Mouse (Mus musculus) lung, postnatal 25 days (tissue): ENCODE results near the gene Ctla4.
A peak's percentile ranks its signal among the peaks of the same experiment; 100 is the strongest.

Source experiments
- DNase-seq: peaks from one replicate; pipeline ENCODE4 v3.0.0; 2022; ENCODE audit warnings: low spot score

Ctla4 gene

DNA sequence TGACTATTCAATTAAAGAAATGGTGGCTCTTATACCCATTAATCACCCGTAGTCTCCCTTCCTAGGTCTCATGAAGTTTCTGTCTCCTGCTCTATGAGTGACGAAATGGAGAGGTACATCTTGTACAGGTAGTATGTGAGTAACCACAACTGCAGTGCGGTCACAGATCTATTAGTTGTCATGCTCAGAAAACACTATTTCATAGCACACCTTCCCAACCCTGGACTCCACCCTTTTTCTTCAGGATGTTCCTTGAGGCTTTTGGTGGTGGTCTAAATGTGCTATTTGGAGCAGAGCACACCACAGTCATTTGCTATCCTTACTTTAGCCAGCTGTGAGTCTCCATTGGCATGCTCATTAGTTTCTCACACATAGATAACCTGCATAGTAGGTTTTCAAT is 42.2 kb downstream of the Ctla4 start:
- DNase-seq, result no peak

DNA sequence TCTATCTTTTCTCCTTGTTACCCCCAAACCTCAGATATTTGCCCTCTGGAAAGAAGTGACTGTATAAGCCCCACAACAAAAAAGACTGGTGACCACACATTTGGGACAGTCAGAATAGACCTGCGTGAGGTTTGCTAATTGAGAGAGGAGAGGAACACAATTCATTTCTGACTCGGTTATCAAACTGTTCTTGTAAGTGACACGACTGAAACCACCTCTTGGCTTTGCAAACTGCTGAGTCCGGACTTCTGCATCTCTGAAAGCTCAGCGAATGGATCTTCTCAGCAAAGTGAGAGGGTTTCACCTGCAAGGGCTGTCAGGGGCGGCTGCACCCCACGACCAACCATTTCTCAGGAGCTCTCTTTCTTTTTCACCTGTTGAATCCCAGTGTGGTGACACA is 43.6 kb downstream of the Ctla4 start:
- DNase-seq, result no peak

DNA sequence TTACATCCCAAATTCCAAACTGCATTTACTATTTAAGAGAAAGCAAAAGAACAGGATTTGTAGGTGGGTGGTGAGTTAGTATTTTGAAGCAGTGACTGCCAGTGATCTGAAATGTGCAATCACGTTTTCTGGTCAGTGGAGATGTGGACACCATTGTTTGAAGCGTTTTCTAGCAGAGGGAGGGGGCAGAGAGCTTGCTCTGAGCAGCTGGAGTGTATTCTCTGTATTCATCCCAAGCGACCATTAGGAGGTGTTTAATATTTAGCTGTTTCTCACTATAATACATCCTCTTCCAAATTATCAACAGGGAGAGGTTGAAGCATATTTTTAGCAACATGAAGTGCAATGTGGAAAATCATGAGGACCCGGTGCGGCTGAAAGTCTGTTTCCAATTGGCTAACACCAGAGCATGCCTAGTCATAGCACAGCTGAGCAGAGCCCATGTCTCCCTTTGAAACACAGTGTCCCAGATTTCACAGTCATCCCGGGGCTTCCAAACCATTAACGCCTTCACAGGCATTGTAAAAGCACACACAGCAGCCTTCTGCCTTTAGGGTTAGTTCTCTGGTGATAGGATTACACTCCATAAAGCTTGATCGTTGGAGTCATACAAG is 49.3 kb downstream of the Ctla4 start:
- DNase-seq, result no peak

DNA sequence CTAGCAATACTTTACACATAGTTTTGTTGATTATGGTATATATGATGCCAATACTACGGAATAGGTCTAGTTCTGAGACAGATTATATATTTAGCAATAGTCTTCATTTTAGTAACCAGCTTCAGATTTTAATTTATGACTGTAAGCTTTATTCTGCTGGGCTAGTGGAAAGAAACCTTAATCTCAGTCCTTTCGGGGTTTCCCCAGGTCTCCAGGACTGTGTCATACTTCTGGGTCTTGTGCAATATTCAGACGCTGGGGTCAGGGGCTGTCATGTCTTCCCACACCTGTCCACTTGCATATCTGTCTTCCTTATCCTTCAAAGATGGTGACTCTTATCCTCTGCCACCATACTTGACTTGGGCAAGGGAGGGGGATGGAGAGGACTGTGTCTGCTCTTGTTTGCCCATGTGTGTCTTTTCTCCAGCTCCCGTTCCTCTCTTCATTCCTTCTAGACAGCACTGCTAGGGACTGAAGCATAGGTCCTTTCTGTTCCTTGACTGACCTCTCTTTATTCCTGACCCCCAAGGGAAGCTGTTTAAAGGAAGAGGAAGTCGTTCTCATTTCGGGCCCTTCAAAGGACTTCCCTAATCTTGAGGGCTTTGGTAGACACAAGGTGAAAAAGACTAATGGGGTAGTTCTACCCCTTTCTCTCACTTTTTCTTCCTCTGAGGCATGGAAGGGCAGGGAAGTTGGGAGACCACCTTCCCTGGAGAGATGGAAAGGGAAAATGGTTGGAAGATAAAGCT is 50.3 kb downstream of the Ctla4 start:
- no peak for DNase-seq

DNA sequence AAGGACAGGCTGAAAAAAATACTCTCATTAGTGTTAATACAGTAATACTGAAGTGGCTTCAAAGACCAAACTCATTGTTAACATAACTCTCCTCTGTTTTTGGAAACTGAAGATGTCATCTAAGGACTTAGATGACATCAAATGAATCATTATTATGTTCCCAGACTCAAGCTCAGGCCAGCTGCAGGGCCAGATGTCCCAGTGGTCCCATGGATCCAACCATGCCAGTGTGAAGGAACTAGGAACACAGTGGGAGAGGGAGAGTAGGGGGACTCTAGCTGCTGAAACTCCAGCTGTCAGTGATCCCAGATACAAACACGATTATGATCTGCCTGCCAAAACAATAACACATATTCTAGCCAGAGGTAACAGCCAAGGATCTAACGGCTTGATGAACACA is 51.5 kb downstream of the Ctla4 start:
- DNase-seq, result no peak

DNA sequence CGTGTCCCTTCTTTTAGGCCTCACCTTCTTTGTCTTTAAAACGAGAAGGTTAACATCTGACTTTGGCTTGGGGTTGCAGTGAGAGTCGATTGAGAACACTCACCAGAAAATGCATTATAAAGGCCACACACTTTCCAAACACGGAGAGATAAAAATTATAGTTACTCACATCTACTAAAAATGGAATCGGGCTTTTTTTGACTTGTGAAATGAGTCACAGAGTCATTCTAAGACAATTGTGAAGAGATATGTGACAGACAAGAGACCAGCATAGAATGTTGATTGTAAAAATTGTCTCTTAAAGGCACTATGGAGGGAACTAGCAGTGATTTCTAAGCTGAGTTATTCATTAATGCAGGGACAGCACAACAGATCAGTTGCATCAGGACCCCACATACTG is 52.2 kb downstream of the Ctla4 start:
- no peak for DNase-seq

DNA sequence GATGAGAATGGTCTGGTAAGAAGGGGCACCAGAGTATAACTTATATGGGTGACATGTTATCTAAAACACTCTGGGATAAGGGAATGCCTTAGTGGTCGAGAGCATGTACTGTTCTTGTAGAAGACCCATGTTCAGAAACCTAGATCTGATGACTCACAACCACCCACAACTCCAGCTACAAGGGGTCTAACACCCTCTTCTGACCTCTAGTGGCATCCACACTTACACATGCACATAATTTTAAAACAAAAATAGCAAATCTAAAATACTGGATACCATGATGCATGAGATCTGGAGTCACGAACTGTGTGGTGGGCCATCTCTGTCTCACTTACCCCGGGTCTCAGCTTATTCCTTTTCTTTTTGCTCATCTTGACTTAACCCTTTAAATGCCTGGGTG is 53.2 kb downstream of the Ctla4 start:
- no peak for DNase-seq

DNA sequence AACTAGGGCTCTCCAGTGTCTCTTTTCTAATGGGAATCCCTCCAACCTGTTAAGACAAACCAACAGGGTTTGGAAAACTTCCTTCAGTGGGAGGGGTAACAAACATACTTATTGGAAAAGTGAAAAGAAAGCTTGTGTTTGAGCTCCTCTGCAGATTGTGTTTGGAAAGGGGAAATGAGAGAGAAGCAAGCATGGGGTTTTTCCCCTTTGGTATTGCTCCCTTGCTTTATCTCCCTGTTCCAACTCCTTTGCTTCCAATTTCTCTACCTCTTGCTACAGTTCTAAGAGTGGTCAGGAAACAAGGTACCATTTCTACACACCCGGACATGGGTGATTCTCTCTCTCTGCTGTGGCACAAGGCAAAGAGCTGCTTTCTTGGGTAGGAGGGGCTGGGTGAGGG is 53.8 kb downstream of the Ctla4 start:
- no peak for DNase-seq

DNA sequence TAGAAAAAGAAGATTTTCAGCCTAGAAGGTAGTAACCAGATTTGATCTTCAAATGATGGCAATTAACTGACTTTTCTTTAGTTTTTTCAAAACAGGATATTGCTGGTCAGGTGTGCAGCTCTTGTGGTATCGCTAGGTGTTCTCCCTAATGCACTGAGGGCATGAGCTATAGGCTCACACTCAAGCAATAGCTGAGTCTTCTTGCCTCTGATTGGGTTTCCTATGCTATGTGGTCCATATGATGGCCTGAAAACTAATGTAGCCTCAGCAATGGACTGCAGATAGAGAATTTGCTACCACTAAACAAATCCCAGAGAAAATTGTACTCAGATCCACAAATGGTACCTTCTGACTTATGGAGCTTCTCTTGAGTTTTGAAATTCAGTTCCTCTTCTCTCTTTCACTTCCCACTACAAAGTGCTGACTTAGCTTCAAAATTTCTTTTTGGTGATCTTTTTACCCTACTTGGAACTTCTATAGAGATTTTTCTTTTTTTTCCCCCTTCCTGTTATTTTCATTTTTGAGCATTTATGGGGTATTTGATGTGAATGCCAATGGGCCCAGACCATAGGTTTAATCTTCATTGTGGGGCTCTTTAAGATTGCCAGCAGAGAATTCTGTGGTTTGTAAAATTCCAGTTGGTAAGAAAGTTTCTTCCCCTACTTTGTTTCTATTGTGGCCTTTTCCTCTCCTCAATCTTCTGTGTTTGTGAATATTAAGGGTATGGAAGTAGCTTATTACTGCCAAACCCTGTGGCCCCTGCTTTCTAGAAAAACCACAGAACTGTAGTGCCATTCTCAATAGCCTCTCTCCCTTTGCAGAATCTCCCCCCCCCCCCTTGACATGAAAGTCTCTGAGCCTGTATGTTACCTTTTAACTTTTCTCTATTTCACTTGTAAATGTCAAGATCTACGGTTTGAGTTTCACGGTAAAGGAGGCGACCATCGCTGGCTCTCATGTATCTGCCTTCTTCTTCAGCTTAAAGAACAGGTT is 54.6 kb downstream of the Ctla4 start:
- peak; percentile 24 for DNase-seq

DNA sequence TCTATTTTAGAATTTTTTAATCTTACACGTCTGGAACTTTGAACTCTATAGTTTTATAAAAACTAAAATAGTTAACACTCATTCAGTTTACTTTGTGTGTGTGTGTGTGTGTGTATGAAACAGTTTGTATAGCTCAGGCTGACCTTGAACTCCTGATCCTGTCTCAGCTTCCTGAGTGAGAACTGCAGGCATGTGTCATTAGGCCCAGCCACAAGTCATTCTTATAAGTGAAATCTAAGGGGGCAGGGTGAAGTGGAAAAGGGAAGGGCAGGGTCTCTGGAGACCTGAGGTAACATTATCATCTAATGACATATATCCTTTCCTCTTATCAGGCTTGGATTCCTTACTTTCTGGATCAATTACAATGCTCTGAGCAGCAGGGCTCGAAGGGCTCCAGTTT is 56.1 kb downstream of the Ctla4 start:
- DNase-seq, result no peak

DNA sequence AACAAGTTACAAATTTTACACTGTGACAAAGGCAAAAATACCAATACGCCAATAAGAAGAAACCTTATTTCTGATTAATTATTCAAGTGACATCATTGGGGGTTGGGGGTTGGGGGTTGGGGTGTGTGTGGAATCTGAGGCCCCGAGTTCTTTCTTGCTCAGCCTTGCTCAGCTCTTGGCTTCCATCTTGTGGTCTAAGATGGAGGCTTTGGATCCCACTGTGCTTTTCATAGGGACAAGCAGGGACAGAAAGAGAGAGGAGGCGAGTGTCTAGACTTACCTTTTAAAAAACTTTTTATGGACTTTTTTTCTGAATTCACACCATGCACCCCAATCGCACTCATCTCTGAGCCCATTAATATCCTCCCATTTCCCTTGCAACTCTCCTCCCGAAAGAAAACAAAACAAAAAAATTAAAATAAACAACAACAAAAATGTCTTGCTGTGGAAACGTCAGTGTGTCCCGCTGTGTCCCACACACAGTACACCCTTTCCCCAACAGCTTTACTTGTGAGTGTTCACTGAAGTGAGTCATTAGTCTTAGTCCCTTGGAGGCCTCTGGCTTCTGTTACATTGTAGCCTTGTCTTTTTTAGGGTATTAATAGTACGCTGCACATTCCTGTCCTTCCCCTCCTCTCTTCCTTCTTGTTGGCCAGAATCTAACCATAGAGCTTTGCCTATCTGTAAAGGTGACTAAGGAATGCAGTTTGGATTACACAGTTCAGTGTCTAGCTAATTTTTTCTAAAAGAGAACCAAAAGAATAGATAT is 59.0 kb downstream of the Ctla4 start:
- no peak for DNase-seq

DNA sequence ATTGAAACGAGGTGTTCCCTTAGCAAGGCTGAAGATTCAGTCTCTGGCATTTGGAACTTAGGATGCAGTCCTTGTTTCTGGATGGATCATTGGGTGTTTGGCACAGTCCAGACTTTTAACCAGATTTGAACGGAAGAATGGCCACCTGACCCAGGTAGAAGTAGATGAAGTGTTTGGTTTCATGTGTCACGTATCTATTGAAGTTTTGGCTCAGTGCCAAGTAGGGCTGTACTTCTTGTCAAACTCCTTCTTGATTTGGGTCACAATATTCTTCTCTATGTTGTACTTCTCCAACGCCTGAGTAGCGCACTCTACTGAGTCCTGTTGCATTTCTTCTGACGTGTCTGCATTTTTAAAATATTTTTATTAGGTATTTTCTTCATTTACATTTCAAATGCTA is 61.3 kb downstream of the Ctla4 start:
- no peak for DNase-seq

DNA sequence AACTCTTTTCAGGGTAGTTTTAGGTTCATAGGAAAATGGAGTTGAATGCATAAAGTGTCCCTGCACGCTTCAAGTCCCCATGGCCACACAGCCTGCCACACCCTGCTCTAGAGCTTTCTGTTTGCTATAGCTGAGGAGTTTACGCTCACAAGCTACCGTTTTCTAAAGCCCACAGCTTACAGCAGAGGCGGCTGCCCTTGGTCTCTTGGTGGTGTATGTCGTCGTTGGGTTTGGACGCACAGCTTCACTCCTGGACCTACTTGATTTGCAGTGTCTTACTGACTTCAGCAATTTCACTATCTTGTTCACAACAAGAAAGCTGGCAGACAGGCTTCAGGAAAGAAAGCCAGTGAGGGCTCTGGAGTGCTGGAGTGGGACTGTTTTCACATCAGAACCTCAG is 66.2 kb downstream of the Ctla4 start:
- DNase-seq, result no peak

DNA sequence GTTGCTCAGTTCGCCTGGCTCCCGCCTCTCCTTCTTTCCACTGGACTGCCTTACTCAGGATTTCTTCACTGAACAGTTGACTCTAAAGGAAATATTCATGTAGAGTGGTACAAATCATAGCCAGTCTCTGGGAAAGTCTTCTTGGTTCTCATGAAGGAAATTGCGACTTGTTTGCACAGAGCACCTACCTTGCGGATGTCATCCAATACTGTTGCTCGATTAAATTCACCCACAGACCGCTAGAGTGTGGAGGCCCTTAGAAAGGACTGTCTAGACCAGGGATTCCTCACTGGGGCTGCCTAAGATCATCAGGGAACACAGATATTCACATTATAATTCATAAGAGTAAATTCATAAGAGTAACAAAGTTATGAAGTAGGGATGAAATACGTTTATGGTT is 66.9 kb downstream of the Ctla4 start:
- DNase-seq, result no peak

DNA sequence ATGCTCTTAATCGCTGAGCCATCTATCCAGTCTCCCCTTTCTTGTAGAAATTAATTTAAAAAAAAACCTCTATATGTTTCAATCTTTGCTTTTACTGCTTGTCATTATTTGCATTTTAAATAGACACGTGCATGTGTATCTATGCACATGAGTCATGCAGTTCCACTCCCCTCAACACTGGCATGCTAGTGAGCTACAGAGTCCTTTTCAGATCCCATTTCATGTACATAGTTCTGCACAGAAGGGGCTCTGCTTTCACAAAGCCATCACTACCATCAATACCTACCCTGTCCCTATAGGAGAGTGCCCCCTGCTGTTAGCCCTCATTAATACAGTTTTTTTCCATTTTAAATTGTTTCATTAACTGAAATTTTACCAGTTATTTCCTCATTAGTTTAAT is 68.0 kb downstream of the Ctla4 start:
- DNase-seq, result no peak

DNA sequence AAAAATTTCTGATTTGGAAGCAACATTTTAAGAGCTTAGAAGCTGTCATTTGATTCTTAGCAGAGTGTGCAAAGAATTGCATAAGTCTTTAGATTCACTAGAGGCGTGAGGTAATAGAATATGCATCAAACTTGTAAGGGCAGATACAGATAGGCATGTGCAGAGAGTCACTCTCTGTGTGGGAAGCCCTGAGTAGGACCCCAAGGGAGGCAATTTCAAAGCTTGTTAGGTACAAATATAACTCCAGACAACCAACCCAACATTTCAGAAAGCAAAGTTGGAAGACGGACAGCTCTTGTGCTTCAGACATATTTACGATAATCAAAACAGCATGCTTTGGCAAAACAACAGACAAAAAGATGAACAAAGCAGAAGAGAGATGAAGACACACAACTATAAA is 68.4 kb downstream of the Ctla4 start:
- no peak for DNase-seq

DNA sequence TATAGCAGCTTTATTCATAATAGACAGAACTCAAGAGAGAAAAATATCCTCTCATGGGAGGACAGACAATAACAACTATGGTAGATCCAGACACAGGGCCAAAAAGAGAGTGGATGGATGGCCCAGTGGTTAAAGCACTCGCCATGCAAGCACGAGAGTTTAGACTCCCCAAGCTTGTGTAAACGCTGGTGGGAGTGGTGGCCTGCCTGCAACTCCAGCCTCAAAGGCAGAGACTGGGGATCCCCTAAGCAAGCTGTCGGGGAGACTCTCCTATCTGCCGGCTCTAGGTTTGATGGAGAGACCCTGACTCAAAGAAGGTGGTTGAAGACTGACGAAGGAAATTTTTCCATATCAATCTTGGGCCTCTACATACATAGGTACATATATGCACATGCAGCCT is 69.4 kb downstream of the Ctla4 start:
- DNase-seq, result no peak

DNA sequence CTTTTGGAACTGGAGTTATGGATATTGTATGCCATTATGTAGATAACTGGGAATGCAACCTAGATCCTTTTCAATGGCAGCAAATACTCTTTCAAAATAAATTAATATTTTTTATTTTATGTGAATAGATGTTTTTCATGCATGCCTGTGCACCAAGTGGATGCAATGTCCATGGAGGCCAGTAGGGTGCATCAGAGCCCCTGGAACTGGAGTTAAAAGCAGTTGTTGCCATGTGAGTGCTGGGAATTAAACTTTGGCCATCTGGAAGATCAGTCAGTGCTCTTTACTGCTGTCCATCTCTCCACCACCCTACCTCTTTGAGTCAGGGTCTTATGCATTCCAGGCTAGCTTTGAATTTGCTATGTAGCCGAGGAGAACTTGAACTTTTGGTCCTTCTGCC is 71.5 kb downstream of the Ctla4 start:
- no peak for DNase-seq

DNA sequence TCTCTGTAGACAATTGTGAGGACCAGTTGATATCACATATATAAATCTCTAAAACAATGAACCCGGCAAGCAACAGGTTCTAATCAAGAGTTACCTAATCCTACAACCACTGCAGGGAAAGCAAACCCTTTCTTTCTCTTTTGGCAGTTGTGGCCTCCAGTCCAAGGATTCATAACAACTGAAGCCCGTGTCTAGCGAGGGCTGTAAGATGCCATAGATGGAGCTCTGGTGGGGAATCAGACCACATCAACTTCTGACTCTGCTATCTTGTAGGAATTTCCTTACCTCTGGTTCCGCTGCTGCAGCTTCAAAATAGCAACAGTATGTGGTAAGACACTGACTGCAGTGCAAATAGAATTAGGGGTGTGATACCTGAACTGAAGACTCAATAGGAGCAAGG is 72.4 kb downstream of the Ctla4 start:
- DNase-seq, result no peak

DNA sequence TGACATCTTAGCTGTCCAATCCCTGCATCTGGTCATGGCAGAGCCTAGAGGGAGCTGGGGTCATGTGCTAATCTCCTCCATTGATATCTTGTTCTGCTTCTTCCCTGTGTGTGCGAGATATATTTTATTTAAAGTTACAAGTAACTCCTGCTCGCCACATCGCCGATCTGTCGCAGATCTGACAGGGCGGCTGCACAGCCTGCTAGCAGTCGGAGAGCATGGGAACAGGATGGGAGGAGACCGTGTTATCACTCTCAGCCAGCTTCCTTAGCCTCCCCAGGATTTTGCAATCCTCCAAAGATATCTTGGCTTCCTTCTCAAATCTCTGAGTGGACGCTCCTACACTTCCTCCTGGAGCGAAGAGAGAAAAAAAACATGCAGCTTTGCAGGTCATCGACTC is 73.7 kb downstream of the Ctla4 start:
- peak; percentile 57 for DNase-seq

DNA sequence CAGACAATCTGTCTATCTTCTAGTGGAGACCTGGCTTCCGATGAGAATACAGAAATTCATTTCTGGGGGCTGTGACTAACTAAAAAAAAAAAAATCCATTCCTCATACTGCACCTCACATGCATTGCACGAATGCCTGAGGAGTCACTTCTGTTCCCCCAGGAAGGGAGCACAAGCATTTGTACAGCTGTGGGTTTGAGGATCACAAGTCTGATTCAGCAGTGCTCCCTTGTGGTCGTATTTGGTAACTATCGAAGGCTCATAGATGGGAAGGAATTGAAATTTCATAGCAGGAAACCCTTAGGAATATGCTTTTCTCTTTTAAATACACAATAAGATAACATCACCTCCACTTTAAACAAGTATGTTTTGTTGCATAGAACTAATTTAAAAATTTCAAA is 74.3 kb downstream of the Ctla4 start:
- DNase-seq, result peak; percentile 58

DNA sequence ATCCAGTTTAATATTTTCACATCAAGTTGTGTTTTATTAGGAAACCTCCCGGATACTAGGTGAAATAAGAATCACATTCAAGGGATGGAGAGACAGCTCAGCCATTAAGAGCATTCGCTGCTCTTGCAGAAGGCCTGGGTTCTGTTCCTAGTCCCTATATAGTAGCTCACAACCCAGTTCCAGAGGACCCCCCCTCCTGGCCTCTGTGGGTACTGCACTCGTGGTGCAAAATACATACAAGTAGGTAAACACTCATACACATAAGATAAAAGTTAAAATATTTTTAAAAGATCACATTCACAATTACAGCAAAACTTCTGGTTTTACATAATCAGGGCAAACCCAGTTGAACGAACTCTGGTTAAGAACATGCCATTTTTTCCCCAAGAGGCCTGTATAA is 75.3 kb downstream of the Ctla4 start:
- no peak for DNase-seq
